Mouse (Mus musculus): Measurements from ENCODE around the gene Sod3. TPM values are rescaled to one million over a fixed set of nuclear protein-coding genes. Genes with fewer than 3 reads are reported as not detected.

Gene Sod3
- polyA plus RNA-seq, 1 experiment from 2014 or later = 6.7 TPM

DNA sequence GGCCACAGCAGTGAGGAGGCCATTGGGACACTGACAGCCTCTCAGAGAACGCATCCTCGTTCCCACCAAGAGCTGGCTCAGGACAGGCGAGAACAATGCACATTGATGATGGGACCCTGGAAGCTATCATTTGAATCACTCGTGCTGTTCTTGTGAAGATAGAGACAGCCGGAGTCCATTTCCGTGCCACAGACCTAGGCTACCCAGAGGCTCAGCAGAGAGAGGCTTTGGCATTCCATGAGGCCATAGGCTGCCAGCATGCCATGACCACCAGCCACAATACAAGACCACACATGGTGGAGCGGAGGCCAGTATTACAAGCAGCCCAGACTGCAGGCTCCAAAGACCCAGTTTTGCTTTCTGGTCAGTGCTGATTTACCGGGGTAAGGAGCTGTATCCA is 19.2 kb downstream of the Sod3 start:
- no peaks in the 10 kb centered on the region for H3K36me3 ChIP-seq (replicated peaks)
- H3K4me1 ChIP-seq (replicated peaks) = no peaks in the 10 kb centered on the region
- no peak overlapping the region for H3K27ac ChIP-seq (replicated peaks)
- no peak for ATAC-seq (ENCODE audit: insufficient read depth)
- no peak overlapping the region for H3K4me3 ChIP-seq (replicated peaks)
- H3K9me3 ChIP-seq (replicated peaks) = no peaks in the 10 kb centered on the region
- WGBS (ENCODE audit: insufficient replicate concordance) = 78% methylated on average over 8 of the region's 8 CpGs
- no peak overlapping the region for H3K4me2 ChIP-seq
- no peak overlapping the region for H3K9ac ChIP-seq
- H3K27me3 ChIP-seq = no peaks in the 10 kb centered on the region

DNA sequence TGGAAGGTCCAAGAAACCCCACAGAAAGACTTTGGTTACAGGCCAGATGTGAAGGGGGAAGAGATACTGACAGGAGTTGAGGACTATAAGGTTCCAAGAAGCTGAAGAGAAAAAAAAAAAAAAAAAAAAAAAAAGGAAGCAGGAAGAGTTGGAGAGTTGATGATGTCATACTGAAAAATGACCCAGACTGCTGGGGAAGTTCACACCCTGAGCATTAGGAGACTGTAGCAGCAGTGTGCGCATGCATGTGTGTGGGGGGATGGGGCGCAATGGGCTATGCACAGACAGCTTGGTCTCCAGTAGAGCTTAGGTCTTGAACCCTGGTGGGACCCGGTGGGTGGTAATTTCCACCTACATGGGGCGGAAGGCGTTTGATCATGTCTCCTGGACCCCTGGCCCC is 20.2 kb downstream of the Sod3 start:
- 65% methylated on average over 5 of the region's 5 CpGs for WGBS (ENCODE audit: insufficient replicate concordance)
- no peaks in the 10 kb centered on the region for H3K27me3 ChIP-seq
- H3K4me1 ChIP-seq (replicated peaks) = no peaks in the 10 kb centered on the region
- ATAC-seq (ENCODE audit: insufficient read depth) = no peak
- H3K4me3 ChIP-seq (replicated peaks) = no peak overlapping the region
- H3K27ac ChIP-seq (replicated peaks) = no peak overlapping the region
- no peaks in the 10 kb centered on the region for H3K9me3 ChIP-seq (replicated peaks)
- H3K4me2 ChIP-seq = no peak overlapping the region
- no peaks in the 10 kb centered on the region for H3K36me3 ChIP-seq (replicated peaks)
- no peak overlapping the region for H3K9ac ChIP-seq

DNA sequence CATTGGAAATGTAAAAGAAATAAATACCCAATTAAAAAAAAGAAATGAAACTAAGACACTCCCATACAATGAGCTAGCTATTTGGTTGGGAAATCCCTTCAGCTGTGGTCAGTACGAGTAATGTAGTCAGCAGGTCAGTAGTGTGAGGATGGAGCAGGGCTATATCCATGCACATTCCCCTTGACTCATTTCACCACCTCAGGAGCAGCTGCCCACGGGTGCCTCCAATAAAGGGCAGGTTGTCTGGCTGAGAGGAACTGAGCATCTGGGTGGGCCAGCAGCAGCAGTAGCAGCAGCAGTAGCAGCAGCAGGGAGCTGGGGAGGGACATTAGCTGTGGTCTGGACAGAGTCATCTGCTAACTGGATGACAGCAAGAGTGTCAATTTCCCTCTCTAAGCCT is 22.4 kb downstream of the Sod3 start:
- H3K9ac ChIP-seq = no peak overlapping the region
- WGBS (ENCODE audit: insufficient replicate concordance) = 44% methylated on average over 2 of the region's 2 CpGs
- H3K9me3 ChIP-seq (replicated peaks) = no peaks in the 10 kb centered on the region
- no peak for ATAC-seq (ENCODE audit: insufficient read depth)
- no peak overlapping the region for H3K27ac ChIP-seq (replicated peaks)
- no peaks in the 10 kb centered on the region for H3K4me1 ChIP-seq (replicated peaks)
- no peak overlapping the region for H3K4me2 ChIP-seq
- H3K36me3 ChIP-seq (replicated peaks) = no peaks in the 10 kb centered on the region
- H3K4me3 ChIP-seq (replicated peaks) = no peak overlapping the region
- no peaks in the 10 kb centered on the region for H3K27me3 ChIP-seq

GRCm38 (mm10) chr5:52388092-52388749 is 24.6 kb downstream of the Sod3 start:
- no peaks in the 10 kb centered on the region for H3K36me3 ChIP-seq (replicated peaks)
- ATAC-seq (ENCODE audit: insufficient read depth) = no peak
- H3K4me3 ChIP-seq (replicated peaks) = no peak overlapping the region
- no peak overlapping the region for H3K27ac ChIP-seq (replicated peaks)
- no peaks in the 10 kb centered on the region for H3K27me3 ChIP-seq
- no peaks in the 10 kb centered on the region for H3K4me1 ChIP-seq (replicated peaks)
- H3K9me3 ChIP-seq (replicated peaks) = no peaks in the 10 kb centered on the region
- WGBS (ENCODE audit: insufficient replicate concordance) = 51% methylated on average over 7 of the region's 7 CpGs
- no peak overlapping the region for H3K4me2 ChIP-seq
- H3K9ac ChIP-seq = no peak overlapping the region

GRCm38 (mm10) chr5:52390381-52390780 is 26.8 kb downstream of the Sod3 start:
- Histone ChIP-seq H3K27me3 (no peaks in the 10 kb centered on the region), H3K4me3 (replicated peaks) (no peak overlapping the region), H3K27ac (replicated peaks) (no peak overlapping the region), H3K4me2 (no peak overlapping the region), H3K4me1 (replicated peaks) (no peaks in the 10 kb centered on the region), H3K9me3 (replicated peaks) (no peaks in the 10 kb centered on the region), H3K36me3 (replicated peaks) (no peaks in the 10 kb centered on the region), H3K9ac (no peak overlapping the region)
- WGBS (ENCODE audit: insufficient replicate concordance) = 71% methylated on average over 6 of the region's 6 CpGs
- no peak for ATAC-seq (ENCODE audit: insufficient read depth)

DNA sequence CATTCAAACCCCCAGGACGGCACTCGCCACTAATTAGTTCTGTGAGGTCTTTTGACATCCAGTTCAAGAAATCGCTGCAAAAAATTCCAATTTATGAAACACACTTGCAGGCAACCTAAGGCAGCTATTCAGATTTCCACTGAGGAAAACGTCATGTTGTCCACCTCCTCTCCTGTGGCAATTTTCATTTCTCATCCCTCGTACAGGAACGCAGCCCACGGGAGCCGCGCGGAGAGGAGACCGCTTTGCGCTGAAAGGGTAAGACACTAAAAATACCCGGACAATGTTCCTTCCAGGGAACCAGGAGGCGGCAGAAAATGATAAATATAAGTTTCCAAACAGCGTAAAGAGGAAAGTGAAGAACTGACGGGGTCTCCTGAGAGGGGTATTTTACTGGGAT is 27.9 kb downstream of the Sod3 start:
- Histone ChIP-seq H3K9me3 (replicated peaks) (no peaks in the 10 kb centered on the region), H3K4me3 (replicated peaks) (no peak overlapping the region), H3K4me2 (no peak overlapping the region), H3K4me1 (replicated peaks) (no peaks in the 10 kb centered on the region), H3K27me3 (no peaks in the 10 kb centered on the region), H3K9ac (no peak overlapping the region), H3K36me3 (replicated peaks) (no peaks in the 10 kb centered on the region), H3K27ac (replicated peaks) (no peak overlapping the region)
- 74% methylated on average over 16 of the region's 16 CpGs for WGBS (ENCODE audit: insufficient replicate concordance)
- no peak for ATAC-seq (ENCODE audit: insufficient read depth)

- H3K4me1 ChIP-seq (replicated peaks) = no peaks in the 10 kb centered on the region
- H3K27me3 ChIP-seq = no peaks in the 10 kb centered on the region
- H3K4me3 ChIP-seq (replicated peaks) = no peak overlapping the region
- no peak overlapping the region for H3K4me2 ChIP-seq
- no peak overlapping the region for H3K27ac ChIP-seq (replicated peaks)
- no peaks in the 10 kb centered on the region for H3K9me3 ChIP-seq (replicated peaks)
- ATAC-seq (ENCODE audit: insufficient read depth) = no peak
- H3K9ac ChIP-seq = no peak overlapping the region
- 55% methylated on average over 4 of the region's 4 CpGs for WGBS (ENCODE audit: insufficient replicate concordance)
- H3K36me3 ChIP-seq (replicated peaks) = no peaks in the 10 kb centered on the region
Measured at GRCm38 (mm10) chr5:52393756-52394155, 30.2 kb downstream of the Sod3 start.

DNA sequence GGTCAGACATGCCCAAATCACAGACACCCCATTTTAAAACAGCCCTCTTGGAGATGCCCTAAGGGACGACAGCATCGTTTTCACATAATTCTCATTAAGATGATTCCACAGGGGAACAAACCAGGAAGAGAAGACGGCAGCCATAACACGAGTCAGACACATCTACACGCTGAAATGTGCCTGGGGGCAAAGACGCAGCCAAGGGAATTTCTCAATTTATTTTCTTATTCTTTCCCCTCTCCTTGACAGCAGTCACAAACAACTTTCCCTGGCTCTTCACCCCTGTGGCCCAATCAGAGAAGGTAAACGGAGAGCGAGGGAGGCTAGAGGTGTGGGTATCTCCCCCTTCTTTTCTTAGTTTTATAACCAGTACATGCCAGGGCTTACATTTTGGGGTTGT is 40.8 kb downstream of the Sod3 start:
- Histone ChIP-seq H3K4me3 (replicated peaks) (no peak overlapping the region), H3K4me1 (replicated peaks) (no peaks in the 10 kb centered on the region), H3K27ac (replicated peaks) (no peak overlapping the region), H3K9me3 (replicated peaks) (no peaks in the 10 kb centered on the region), H3K27me3 (no peaks in the 10 kb centered on the region), H3K4me2 (no peak overlapping the region), H3K9ac (no peak overlapping the region), H3K36me3 (replicated peaks) (no peaks in the 10 kb centered on the region)
- ATAC-seq (ENCODE audit: insufficient read depth) = no peak
- WGBS (ENCODE audit: insufficient replicate concordance) = 73% methylated on average over 8 of the region's 8 CpGs

DNA sequence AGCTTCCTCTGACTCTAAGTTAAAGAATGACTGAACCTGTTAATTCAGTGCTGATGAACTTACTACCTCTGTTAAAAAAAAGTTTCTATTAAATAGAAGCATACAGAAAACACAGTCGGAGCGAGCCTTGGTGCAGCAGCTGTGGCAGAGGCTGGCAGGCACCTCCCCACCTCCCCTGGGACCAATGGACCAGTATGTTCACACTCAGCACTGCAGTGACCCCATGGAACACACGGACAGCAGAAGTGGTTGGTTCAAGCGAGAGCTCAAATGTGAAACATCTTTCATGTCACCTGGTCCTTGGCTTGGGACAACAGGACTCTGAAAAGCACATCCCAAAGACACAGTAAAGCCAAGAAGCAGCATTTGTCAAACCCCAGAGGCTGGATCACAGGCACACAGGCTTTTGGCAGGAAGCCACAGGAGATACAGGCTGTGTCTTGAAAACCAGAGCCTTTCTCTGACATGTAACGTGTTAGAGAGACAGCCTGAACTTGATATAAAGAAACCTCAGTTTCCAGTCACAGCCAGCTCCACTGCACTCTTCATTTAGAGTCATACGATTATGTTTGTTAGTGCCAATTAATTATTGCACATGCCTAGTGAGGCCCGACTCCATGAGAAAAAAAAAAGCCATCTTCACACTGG is 45.2 kb downstream of the Sod3 start:
- Histone ChIP-seq H3K36me3 (replicated peaks) (no peaks in the 10 kb centered on the region), H3K9ac (no peak overlapping the region), H3K4me2 (no peak overlapping the region), H3K4me3 (replicated peaks) (no peak overlapping the region), H3K27me3 (no peaks in the 10 kb centered on the region), H3K4me1 (replicated peaks) (no peaks in the 10 kb centered on the region), H3K9me3 (replicated peaks) (no peaks in the 10 kb centered on the region), H3K27ac (replicated peaks) (no peak overlapping the region)
- no peak for ATAC-seq (ENCODE audit: insufficient read depth)
- WGBS (ENCODE audit: insufficient replicate concordance) = 51% methylated on average over 7 of the region's 7 CpGs

DNA sequence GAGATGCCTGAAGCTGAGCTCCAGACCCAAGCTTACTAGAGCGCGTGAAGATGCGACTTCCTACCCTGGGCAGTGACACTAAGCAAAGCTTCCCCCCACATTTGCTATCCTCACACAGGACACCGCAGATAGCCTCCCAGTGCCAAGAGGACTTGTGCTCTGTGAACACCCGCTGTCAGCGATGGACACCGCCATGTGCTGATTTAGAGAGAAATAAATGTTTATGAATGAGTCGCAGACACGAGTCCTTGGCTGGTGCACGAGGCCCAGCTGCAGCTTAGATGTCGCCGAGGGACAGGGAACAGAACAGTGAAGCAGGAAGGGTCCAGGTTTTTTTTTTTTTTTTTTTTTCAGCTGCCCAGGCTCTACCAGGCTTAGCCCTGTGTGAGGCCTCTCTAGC is 46.6 kb downstream of the Sod3 start:
- Histone ChIP-seq H3K9ac (no peak overlapping the region), H3K4me3 (replicated peaks) (no peak overlapping the region), H3K4me2 (no peak overlapping the region), H3K27me3 (no peaks in the 10 kb centered on the region), H3K36me3 (replicated peaks) (no peaks in the 10 kb centered on the region), H3K9me3 (replicated peaks) (no peaks in the 10 kb centered on the region), H3K4me1 (replicated peaks) (no peaks in the 10 kb centered on the region), H3K27ac (replicated peaks) (no peak overlapping the region)
- no peak for ATAC-seq (ENCODE audit: insufficient read depth)
- 73% methylated on average over 12 of the region's 12 CpGs for WGBS (ENCODE audit: insufficient replicate concordance)

- WGBS (ENCODE audit: insufficient replicate concordance) = 53% methylated on average over 3 of the region's 3 CpGs
- no peak overlapping the region for H3K4me3 ChIP-seq (replicated peaks)
- no peaks in the 10 kb centered on the region for H3K9me3 ChIP-seq (replicated peaks)
- H3K9ac ChIP-seq = no peak overlapping the region
- H3K4me1 ChIP-seq (replicated peaks) = no peaks in the 10 kb centered on the region
- no peak overlapping the region for H3K4me2 ChIP-seq
- no peak overlapping the region for H3K27ac ChIP-seq (replicated peaks)
- ATAC-seq (ENCODE audit: insufficient read depth) = no peak
- no peaks in the 10 kb centered on the region for H3K36me3 ChIP-seq (replicated peaks)
- H3K27me3 ChIP-seq = no peaks in the 10 kb centered on the region
Measured at GRCm38 (mm10) chr5:52411567-52411966, 48.0 kb downstream of the Sod3 start.

GRCm38 (mm10) chr5:52415193-52415592 is 51.6 kb downstream of the Sod3 start:
- Histone ChIP-seq H3K9me3 (replicated peaks) (no peaks in the 10 kb centered on the region), H3K4me2 (no peak overlapping the region), H3K9ac (no peak overlapping the region), H3K4me1 (replicated peaks) (no peaks in the 10 kb centered on the region), H3K27ac (replicated peaks) (no peak overlapping the region), H3K36me3 (replicated peaks) (no peaks in the 10 kb centered on the region), H3K4me3 (replicated peaks) (no peak overlapping the region), H3K27me3 (no peaks in the 10 kb centered on the region)
- ATAC-seq (ENCODE audit: insufficient read depth) = no peak
- 61% methylated on average over 1 of the region's 1 CpGs for WGBS (ENCODE audit: insufficient replicate concordance)

Measured in liver, embryonic 15.5 days (tissue).